Mouse (Mus musculus) liver, embryonic 12.5 days (tissue): Measurements from ENCODE around the gene Slx1b. TPM values are rescaled to one million over a fixed set of nuclear protein-coding genes. Genes with fewer than 3 reads are reported as not detected.
"Not testable (repeated sequence)": the region's sequence is repeated elsewhere in the genome, so short reads cannot be mapped to it uniquely, and the experiment has no call there.

ENCODE experiments used
- ATAC-seq: fragments of 200-750 bp; cut with Nextera tagmentation; 2 replicates; pipeline ENCODE4 v1.8.0; 2017; ENCODE audit warnings: moderate number of reproducible peaks, mild to moderate bottlenecking, moderate library complexity
- H3K27ac ChIP-seq: fragments of 300-500 bp; sonication (generic); 2 replicates; pipeline ENCODE4 v1.5.1; 2016; ENCODE audit warnings: mild to moderate bottlenecking
- H3K27me3 ChIP-seq: fragments of 300-500 bp; sonication (generic); replicated peaks from 2 replicates; pipeline ENCODE4 v1.6.1; 2016; ENCODE audit warnings: mild to moderate bottlenecking, moderate library complexity
- H3K36me3 ChIP-seq: fragments of 300-500 bp; sonication (generic); 2 replicates; pipeline ENCODE4 v1.6.1; 2016; ENCODE audit warnings: mild to moderate bottlenecking, moderate library complexity
- H3K4me1 ChIP-seq: fragments of 300-500 bp; sonication (generic); 2 replicates; pipeline ENCODE4 v1.6.1; 2016
- H3K4me2 ChIP-seq: fragments of 300-500 bp; sonication (generic); 2 replicates; pipeline ENCODE4 v1.6.1; 2016; ENCODE audit warnings: mild to moderate bottlenecking, moderate library complexity
- H3K4me3 ChIP-seq: fragments of 300-500 bp; sonication (generic); 2 replicates; pipeline ENCODE4 v1.5.1; 2016; ENCODE audit warnings: mild to moderate bottlenecking, moderate library complexity
- H3K9ac ChIP-seq: fragments of 300-500 bp; sonication (generic); 2 replicates; pipeline ENCODE4 v1.6.1; 2016; ENCODE audit warnings: mild to moderate bottlenecking, moderate library complexity
- H3K9me3 ChIP-seq: fragments of 300-500 bp; sonication (generic); replicated peaks from 2 replicates; pipeline ENCODE4 v1.6.1; 2016; ENCODE audit warnings: mild to moderate bottlenecking, moderate library complexity
- WGBS: fragments of 180-500 bp; shearing (Covaris S2); methylation state at CpG from one replicate; pipeline ENCODE4 v1.1.7; 2016; ENCODE audit not compliant: insufficient replicate concordance; 5-methylcytosine and 5-hydroxymethylcytosine counted together
- polyA plus RNA-seq: library from polyadenylated mRNA; unstranded; fragments of >200 nt; fragmentation: Nextera tagmentation; extraction: Ambion mirVana; gene quantifications from 2 replicates; pipeline ENCODE4 v1.2.1, GENCODE M21; 2016

Gene Slx1b
- polyA plus RNA-seq, 1 experiment from 2014 or later = 5.1 TPM

GRCm38 (mm10) chr7:126691676-126692075, 3.9 kb downstream of the Slx1b start:
- Histone ChIP-seq H3K4me3 (no peak overlapping the region), H3K9ac (no peak overlapping the region), H3K4me1 (peaks cover 33% of the 10 kb centered on the region), H3K9me3 (no peaks in the 10 kb centered on the region), H3K27ac (no peak overlapping the region), H3K27me3 (no peaks in the 10 kb centered on the region), H3K36me3 (peaks cover 22% of the 10 kb centered on the region), H3K4me2 (no peak overlapping the region)
- 79% methylated on average over 5 of the region's 5 CpGs for WGBS
- no peak for ATAC-seq

- peaks cover 22% of the 10 kb centered on the region for H3K36me3 ChIP-seq
- no peak overlapping the region for H3K27ac ChIP-seq
- no peak for ATAC-seq
- no peak overlapping the region for H3K4me3 ChIP-seq
- WGBS = 81% methylated on average over 3 of the region's 3 CpGs
- no peaks in the 10 kb centered on the region for H3K9me3 ChIP-seq
- no peaks in the 10 kb centered on the region for H3K27me3 ChIP-seq
- peaks cover 29% of the 10 kb centered on the region for H3K4me1 ChIP-seq
- H3K4me2 ChIP-seq = no peak overlapping the region
- H3K9ac ChIP-seq = no peak overlapping the region
Measured at GRCm38 (mm10) chr7:126690737-126691136, 4.8 kb downstream of the Slx1b start.

DNA sequence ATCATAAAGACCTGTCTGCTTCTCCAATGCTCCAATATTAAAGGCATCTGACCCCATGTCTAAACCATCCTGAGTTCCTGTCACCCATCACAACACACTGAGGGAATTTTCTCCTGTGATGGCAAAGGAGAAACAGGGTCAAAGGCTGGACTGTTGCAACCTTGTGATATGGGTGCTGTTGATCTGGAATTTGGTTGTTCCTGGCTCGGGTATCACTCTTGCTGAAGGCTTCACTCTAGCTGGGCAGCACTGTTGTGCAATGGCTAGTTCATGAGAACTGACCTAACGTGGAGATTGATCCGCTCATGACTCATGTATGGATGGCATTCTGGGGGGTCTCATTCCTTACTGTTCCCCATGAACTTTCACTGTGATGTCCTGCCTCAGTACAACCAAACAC, 6.6 kb downstream of the Slx1b start:
- Histone ChIP-seq H3K27me3 (no peaks in the 10 kb centered on the region), H3K9me3 (no peaks in the 10 kb centered on the region), H3K4me3 (no peak overlapping the region), H3K27ac (no peak overlapping the region), H3K36me3 (peaks cover 22% of the 10 kb centered on the region), H3K4me2 (no peak overlapping the region), H3K9ac (no peak overlapping the region), H3K4me1 (peaks cover 19% of the 10 kb centered on the region)
- no peak for ATAC-seq
- 63% methylated on average over 3 of the region's 3 CpGs for WGBS

DNA sequence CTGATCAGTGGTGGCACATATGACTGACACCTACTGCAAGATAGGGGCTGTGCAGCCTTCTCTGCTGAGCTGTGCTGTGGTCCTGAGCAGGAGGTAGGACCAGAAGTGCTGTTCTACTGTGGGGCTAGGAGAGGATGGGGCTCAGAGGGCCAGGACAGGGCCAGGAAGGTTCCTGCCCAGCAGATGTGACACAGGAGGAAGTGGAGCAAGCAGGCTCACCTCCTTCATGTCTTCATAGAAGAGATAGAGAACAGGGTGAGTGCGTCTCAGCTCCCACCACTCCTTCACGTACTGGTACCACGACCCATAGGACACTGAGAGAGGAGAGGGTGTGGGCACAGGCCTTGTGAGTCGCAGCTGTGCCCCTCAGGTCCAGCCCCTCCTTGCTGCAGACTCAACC, 7.4 kb downstream of the Slx1b start:
- Histone ChIP-seq H3K4me1 (peaks cover 11% of the 10 kb centered on the region), H3K36me3 (peaks cover 22% of the 10 kb centered on the region)
- not testable (repeated sequence) for H3K9me3 ChIP-seq, ATAC-seq, H3K27ac ChIP-seq, H3K4me3 ChIP-seq, H3K4me2 ChIP-seq, H3K9ac ChIP-seq, H3K27me3 ChIP-seq
- 60% methylated on average over 4 of the region's 4 CpGs for WGBS

- no peak for ATAC-seq
Measured at GRCm38 (mm10) chr7:126681221-126681620, 14.4 kb downstream of the Slx1b start.

DNA sequence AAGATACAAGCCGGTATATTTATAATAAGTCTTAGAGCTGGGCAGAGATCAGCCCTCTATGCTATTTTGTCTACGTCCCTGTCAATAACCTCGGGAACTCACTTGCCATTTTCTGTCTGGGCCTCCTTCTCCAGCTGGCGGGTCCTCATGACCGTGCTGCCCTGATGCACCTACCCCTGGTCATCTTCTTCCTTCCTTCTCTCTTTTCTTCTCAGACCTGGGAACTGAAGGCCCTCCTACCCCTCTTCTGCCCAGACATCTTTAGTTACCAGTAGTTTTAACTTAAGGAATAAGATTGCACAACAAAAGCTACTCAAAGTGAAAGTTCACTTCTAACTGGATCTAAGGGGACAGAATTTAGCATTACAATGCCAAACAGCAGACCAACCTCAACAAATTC, 15.9 kb downstream of the Slx1b start:
- Histone ChIP-seq H3K9ac (no peak overlapping the region), H3K4me1 (peaks cover 3% of the 10 kb centered on the region; the same call in 1 of the 2 replicates), H3K9me3 (no peaks in the 10 kb centered on the region), H3K27me3 (no peaks in the 10 kb centered on the region), H3K27ac (no peak overlapping the region), H3K36me3 (peaks cover 33% of the 10 kb centered on the region), H3K4me3 (no peak overlapping the region), H3K4me2 (no peak overlapping the region)
- no peak for ATAC-seq
- 69% methylated on average over 5 of the region's 5 CpGs for WGBS

More at GRCm38 (mm10) chr7:126681221-126681620, 14.4 kb downstream of the Slx1b start:
- no peak overlapping the region for H3K9ac ChIP-seq
- H3K4me2 ChIP-seq = no peak overlapping the region
- no peaks in the 10 kb centered on the region for H3K27me3 ChIP-seq
- no peak overlapping the region for H3K27ac ChIP-seq
- WGBS = 90% methylated on average over 5 of the region's 5 CpGs
- H3K9me3 ChIP-seq = no peaks in the 10 kb centered on the region
- no peak overlapping the region for H3K4me3 ChIP-seq
- H3K36me3 ChIP-seq = peaks cover 18% of the 10 kb centered on the region
- H3K4me1 ChIP-seq = no peaks in the 10 kb centered on the region; the same call in 1 of the 2 replicates

DNA sequence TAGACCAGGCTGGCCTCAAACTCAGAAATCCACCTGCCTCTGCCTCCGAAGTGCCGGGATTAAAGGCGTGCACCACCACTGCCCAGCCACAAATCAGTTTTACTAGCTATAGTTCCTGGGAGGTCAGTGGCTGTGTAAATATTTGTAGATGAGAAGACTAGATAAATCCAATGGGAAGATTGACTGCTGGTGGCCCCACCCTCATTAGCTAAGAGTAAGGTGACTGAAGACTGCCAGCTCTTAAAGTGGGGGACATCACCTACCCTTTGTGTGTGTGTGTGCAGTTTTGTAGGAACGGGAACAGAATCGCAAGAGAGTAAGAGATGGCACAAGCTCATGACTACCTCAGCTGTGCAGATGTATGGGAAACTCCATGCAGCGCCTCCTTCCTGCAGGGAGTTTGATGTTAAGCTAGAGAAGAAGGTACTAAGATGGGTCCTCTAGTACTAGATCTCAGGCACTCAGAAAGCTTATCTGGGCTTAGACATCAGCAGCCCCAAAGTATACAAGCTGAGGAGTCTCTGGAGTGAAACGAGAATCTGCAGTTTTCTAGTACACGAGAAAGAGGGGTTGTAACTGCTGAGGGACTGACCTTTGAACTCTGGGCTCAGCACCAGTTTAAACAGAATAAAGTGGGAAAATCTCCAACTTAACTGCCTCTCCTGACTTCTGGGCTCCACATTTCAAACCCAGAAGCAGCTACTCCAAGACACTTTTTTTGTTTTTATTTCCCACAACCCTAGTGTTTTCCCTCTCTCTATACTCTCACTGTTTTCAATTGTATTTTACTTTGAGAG, 16.8 kb downstream of the Slx1b start:
- H3K9ac ChIP-seq = no peak overlapping the region
- no peak overlapping the region for H3K4me3 ChIP-seq
- H3K27me3 ChIP-seq = no peaks in the 10 kb centered on the region
- H3K4me2 ChIP-seq = no peak overlapping the region
- ATAC-seq = 0 out of 2 replicates have a peak, but pooled peaks have one; percentile 13
- H3K4me1 ChIP-seq = peaks cover 3% of the 10 kb centered on the region; the same call in 1 of the 2 replicates
- 72% methylated on average over 8 of the region's 8 CpGs for WGBS
- H3K36me3 ChIP-seq = peaks cover 41% of the 10 kb centered on the region
- H3K9me3 ChIP-seq = no peaks in the 10 kb centered on the region
- peak overlapping the region; percentile 51; the same call in 1 of the 2 replicates for H3K27ac ChIP-seq

DNA sequence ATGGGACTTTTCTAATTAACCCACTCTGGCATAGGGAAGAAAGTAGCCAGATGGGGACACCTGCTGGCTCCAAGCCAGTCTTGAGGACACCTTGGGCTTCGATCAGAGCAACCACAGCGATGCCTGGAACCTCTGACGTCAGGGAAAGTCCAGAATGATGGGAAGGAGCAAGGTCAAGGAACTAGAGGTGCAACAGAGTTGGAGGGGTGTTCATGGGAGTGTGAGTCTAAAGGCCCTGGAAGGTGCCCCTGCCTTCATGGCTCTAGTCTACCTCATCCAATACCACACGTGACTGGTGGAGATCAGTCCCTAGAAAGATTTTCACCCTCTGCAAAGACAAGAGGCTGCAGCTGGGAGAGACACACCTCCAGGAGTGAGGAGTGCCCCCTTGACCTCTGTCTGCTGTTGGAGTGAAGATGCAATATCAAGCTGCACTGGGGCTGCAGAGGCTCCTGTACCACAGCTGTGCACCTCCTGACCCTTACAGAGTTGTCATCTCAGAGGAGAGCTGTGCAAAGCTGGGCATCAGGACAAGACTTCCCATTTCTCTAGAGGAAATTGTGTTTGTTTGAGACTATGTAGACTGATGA, 18.9 kb downstream of the Slx1b start:
- ATAC-seq = no peak
- H3K4me3 ChIP-seq = no peak overlapping the region
- WGBS = 69% methylated on average over 4 of the region's 4 CpGs
- H3K4me2 ChIP-seq = no peak overlapping the region
- H3K36me3 ChIP-seq = peaks cover 60% of the 10 kb centered on the region
- no peaks in the 10 kb centered on the region for H3K9me3 ChIP-seq
- H3K4me1 ChIP-seq = peaks cover 3% of the 10 kb centered on the region; the same call in 1 of the 2 replicates
- H3K27ac ChIP-seq = no peak overlapping the region
- no peaks in the 10 kb centered on the region for H3K27me3 ChIP-seq
- no peak overlapping the region for H3K9ac ChIP-seq

DNA sequence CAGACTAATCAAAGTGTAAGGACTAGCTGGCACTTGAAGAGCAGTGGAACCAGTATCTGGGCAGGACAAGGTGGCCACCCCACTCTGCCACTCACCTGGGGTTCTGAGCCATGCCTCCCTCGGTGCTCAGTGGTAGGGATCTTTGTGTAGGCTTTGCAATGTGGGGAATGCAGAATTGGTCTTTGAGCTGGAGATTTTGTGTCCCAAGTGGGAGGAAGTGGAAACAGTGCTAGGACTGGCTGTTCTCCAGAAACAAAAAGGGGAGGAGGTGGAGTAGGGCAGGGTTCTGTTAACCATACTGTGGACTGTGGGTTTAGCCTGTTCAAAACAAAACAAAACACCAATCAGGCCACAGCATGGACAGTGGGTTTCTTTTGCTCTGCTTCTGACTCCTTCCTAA, 19.4 kb downstream of the Slx1b start, which contains the start of gene Sult1a1:
Gene Sult1a1 (minus strand): TSS at position 226 of the 400 bp plus-strand sequence.
- no peaks in the 10 kb centered on the region for H3K27me3 ChIP-seq
- no peak within 1 kb of the TSS for H3K9ac ChIP-seq
- H3K36me3 ChIP-seq = peaks cover 65% of the 10 kb centered on the region
- H3K4me2 ChIP-seq = no peak within 1 kb of the TSS
- no peak within 1 kb of the TSS for H3K27ac ChIP-seq
- peaks cover 3% of the 10 kb centered on the region; the same call in 1 of the 2 replicates for H3K4me1 ChIP-seq
- ATAC-seq = no peak
- no peaks in the 10 kb centered on the region for H3K9me3 ChIP-seq
- WGBS = 70% methylated on average over 1 of the region's 1 CpGs
- H3K4me3 ChIP-seq = no peak within 1 kb of the TSS

DNA sequence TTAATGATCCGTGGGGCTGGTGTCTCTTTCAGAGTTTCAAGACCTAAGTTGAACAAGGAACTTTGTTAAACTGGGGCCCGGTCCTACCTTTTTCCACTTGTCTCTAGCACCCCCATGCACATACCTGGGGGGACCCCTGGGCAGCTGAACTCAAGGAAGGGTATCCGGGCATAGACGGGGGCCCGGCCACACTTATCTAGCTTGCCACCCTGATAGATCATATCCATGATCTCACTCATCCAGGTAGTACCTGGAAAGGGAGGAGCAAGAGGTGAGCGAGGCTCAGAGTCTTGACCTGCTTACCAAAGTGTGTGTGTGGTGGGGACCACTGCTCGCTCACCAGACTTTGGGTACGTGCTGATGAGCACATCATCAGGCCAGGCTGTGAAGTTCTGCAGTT, 20.5 kb downstream of the Slx1b start:
- WGBS = 87% methylated on average over 8 of the region's 8 CpGs
- Histone ChIP-seq H3K27ac (no peak overlapping the region), H3K4me2 (no peak overlapping the region), H3K27me3 (no peaks in the 10 kb centered on the region), H3K4me1 (peaks cover 3% of the 10 kb centered on the region; the same call in 1 of the 2 replicates), H3K9me3 (no peaks in the 10 kb centered on the region), H3K4me3 (no peak overlapping the region), H3K9ac (no peak overlapping the region), H3K36me3 (peaks cover 76% of the 10 kb centered on the region)
- ATAC-seq = no peak

GRCm38 (mm10) chr7:126672111-126672510, 23.5 kb downstream of the Slx1b start:
- Histone ChIP-seq H3K27me3 (no peaks in the 10 kb centered on the region), H3K4me1 (peaks cover 10% of the 10 kb centered on the region; the same call in 1 of the 2 replicates), H3K9ac (no peak overlapping the region), H3K9me3 (no peaks in the 10 kb centered on the region), H3K27ac (no peak overlapping the region), H3K4me2 (no peak overlapping the region), H3K4me3 (no peak overlapping the region), H3K36me3 (peaks cover 89% of the 10 kb centered on the region)
- ATAC-seq = no peak; the same call in 1 of the 2 replicates
- 89% methylated on average over 9 of the region's 9 CpGs for WGBS

GRCm38 (mm10) chr7:126670152-126670551, 25.4 kb downstream of the Slx1b start:
- Histone ChIP-seq H3K9ac (no peak overlapping the region), H3K4me1 (peaks cover 7% of the 10 kb centered on the region; the same call in 1 of the 2 replicates), H3K4me3 (no peak overlapping the region), H3K36me3 (peaks cover 91% of the 10 kb centered on the region), H3K27ac (no peak overlapping the region), H3K27me3 (no peaks in the 10 kb centered on the region), H3K9me3 (no peaks in the 10 kb centered on the region), H3K4me2 (no peak overlapping the region)
- no peak for ATAC-seq
- WGBS = 87% methylated on average over 3 of the region's 3 CpGs
